Mouse (Mus musculus) adrenal gland (tissue): ENCODE data around the gene Vtn.

Experiments
- intact Hi-C: fragments of 180-260 bp; cut with DNase I; formaldehyde crosslinking; loops from one replicate; pipeline ENCODE4 v1.15.1; 2025
- long read RNA-seq, 2 experiments: library from polyadenylated mRNA; unstranded; transcript quantifications; one replicate each; pipeline ENCODE4 v2.0.0; 2020; ENCODE audit warnings: borderline replicate concordance in 1 of 2; ENCODE audit not compliant: insufficient replicate concordance in 1 of 2

Gene Vtn
- long read RNA-seq, experiment 1, partial matches to known transcripts = 1 of 3 reads
- long read RNA-seq, experiment 1, other reads (novel, unspliced or antisense) = 0 of 3 reads
- long read RNA-seq, experiment 2 = 0 reads

DNA sequence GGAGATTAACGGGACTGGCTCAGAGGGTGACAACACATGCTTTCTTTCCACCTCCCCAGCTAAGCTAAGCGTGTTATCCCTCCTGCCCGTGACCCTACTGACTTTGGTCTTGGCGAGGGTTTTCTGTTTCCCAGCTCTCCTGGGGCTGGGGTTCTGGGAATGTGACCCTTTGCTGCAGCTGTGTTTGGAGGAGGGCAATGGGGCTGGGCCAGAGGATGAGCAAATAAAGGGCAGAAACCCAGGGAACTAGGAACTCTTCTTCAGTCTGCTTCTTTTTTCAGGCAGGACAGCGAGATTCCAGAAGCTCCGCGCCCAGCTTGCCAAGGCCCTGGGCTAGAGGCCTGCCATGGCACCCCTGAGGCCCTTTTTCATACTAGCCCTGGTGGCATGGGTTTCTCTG is at the start of gene Vtn:
Gene Vtn (plus strand): TSS at position 88 of the 400 bp plus-strand sequence.
- intact Hi-C loops = no loop called here

GRCm38 (mm10) chr11:78450337-78450736 is 48.6 kb upstream of the Vtn start:
- intact Hi-C loops = loop anchor here (5.0 kb wide), 1 partner anchor 93 kb away; no protein-coding TSS in a partner anchor

DNA sequence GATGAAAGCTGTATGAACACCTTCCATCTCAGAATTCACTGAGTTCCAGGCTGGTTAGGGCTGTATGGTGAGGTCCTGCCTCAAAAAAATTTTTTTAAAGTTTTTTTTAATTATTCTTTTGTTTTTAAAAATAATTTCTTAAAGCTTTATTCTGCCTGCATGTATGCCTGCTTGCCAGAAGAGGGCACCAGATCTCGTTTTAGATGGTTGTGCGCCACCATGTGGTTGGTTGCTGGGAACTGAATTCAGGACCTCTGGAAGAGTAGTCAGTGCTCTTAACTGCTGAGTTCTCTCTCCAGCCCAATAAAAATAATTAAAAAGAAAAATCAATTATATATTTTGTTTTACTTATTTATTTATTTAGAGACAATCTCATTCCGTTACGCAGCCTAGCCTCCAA is 45.2 kb upstream of the Vtn start:
- intact Hi-C loops = loop anchor here (5.0 kb wide), 1 partner anchor 96 kb away; no protein-coding TSS in a partner anchor

- intact Hi-C loops = loop anchor here (5.0 kb wide), 1 partner anchor 97 kb away; no protein-coding TSS in a partner anchor
These were observed 44.6 kb upstream of the Vtn start for GRCm38 (mm10) chr11:78454276-78454675.

- intact Hi-C loops = loop anchor here (5.0 kb wide), 1 partner anchor 52 kb away; no protein-coding TSS in a partner anchor
These were observed 43.6 kb upstream of the Vtn start for GRCm38 (mm10) chr11:78455308-78455707.

- intact Hi-C loops = loop anchor here (5.0 kb wide), 1 partner anchor 49 kb away; no protein-coding TSS in a partner anchor
These were observed 40.2 kb upstream of the Vtn start for GRCm38 (mm10) chr11:78458740-78459139.

DNA sequence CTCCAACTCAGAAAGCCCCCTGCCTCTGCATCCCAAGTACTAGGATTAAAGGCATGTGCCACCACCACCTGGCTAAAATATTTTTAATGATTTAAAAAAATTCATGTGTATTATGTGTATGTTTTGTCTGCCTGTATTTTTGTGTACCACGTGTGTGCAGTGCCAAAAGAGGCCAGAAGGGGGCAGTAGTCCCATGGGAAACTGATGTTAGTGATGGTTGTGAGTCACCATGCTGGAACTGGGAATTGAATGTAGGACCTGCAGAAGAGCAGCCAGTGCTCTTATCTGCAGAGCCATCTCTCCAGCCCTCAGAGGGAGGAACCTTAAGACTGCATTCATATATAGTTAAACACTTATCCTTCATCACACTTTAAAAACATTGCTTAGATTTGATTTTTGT is 37.0 kb upstream of the Vtn start:
- intact Hi-C loops = no loop called here

GRCm38 (mm10) chr11:78462669-78463068 is 36.2 kb upstream of the Vtn start:
- intact Hi-C loops = no loop called here

- intact Hi-C loops = no loop called here
These were observed 35.4 kb upstream of the Vtn start for GRCm38 (mm10) chr11:78463286-78464036.

- intact Hi-C loops = no loop called here
These were observed 33.8 kb upstream of the Vtn start for GRCm38 (mm10) chr11:78465116-78465515.

DNA sequence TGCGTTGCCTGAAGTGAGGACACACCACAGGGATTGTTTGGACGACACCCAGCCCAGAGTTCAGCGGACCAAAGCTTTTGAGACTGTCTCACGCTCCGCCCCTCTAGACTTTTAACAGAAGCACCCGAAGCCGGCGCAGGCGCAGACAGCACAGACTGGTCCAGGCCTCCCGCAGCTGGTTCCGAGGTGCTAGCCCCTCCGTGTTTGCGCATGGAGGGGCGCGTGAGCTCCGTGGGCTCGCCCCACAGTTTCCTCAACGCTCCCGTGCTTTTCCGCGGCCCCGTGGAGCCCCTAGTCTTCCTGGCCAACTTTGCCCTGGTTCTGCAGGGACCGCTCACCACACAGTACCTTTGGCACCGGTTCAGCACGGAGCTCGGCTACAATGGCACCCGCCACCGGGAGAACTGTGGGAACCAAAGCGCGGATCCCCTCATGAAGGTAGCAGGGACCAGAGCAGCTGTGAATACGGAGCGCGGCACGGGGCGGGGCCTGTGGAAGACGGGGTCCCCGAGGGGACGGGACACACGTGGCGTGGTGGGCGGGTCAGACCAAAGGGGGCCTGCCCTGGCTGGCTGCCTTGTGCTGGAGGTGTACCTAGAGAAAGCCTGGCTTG is 33.2 kb upstream of the Vtn start, which contains the start of gene Slc46a1:
Gene Slc46a1 (plus strand): TSS at position 130 of the 613 bp plus-strand sequence.
- intact Hi-C loops = no loop called here

- intact Hi-C loops = no loop called here
These were observed 32.5 kb upstream of the Vtn start for GRCm38 (mm10) chr11:78466242-78466912.

DNA sequence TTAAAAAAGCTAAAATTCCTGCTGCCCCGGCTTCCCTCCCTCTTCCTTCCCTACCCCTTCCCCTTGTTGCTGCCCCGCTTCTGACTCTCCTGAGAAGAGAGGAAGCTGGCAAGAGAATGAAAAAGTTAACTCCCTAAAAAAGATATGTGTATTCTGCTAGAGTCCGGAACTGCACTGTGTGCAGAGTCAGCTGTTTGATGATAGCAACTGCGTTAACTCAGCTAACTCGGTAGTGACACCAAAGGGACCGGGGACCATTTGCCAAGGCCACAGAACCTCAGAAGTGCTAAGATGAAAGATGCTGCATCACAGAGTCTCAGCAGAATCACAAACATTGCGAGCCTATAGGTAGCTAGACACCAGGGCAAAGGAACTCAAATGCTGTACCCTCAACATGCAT is 31.4 kb upstream of the Vtn start:
- intact Hi-C loops = no loop called here

- intact Hi-C loops = no loop called here
These were observed 31.0 kb upstream of the Vtn start for GRCm38 (mm10) chr11:78467932-78468331.

GRCm38 (mm10) chr11:78471326-78472103 is 27.4 kb upstream of the Vtn start:
- intact Hi-C loops = no loop called here

DNA sequence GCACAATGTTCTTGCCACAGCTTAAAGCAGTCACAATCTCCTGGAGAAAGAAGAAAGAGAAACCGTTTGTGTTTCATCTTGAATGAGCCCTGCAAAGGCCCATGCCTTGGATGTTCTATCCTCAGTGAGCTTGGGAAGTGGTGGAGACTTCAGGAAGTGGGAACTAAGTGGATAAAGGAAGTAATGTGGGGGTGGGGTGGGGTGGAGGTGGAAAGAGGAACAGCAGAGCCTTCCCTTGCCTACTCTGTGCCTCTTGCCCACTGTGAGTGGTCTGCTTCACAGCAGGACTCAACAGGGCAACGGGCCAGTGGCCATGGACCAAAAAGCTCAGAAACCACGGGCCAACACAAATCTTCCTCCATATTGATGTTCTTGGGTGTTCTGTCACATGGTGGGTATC is 23.6 kb upstream of the Vtn start:
- intact Hi-C loops = no loop called here

GRCm38 (mm10) chr11:78483639-78484038 is 15.3 kb upstream of the Vtn start:
- intact Hi-C loops = no loop called here

GRCm38 (mm10) chr11:78488168-78488567 is 10.7 kb upstream of the Vtn start:
- intact Hi-C loops = no loop called here

- intact Hi-C loops = no loop called here
These were observed 8.1 kb upstream of the Vtn start for GRCm38 (mm10) chr11:78490781-78491241.

- intact Hi-C loops = no loop called here
These were observed 3.0 kb upstream of the Vtn start for GRCm38 (mm10) chr11:78495904-78496303.

- intact Hi-C loops = no loop called here
These were observed 1.8 kb upstream of the Vtn start for GRCm38 (mm10) chr11:78497071-78497541.
